ENCODE assay signal across 9 mouse cellular contexts in genomic region chr8:126788669-126789068, GRCm38 (mm10).
DNase-seq lines count a peak whose midpoint lies in the region; ATAC-seq lines count a peak whose summit lies in the region.
"Had no signal": no experiment of that assay in that cellular context is flagged by ENCODE, and none has a peak within 500 bp of the region (broad histone marks: within the 10 kb centered on the region; RNA-seq: fewer than 3 reads in every experiment).

No protein-coding gene starts in this region.

- no peak for ATAC-seq in forebrain, embryonic 12.5 days (ENCODE audit: low FRiP score)
- ATAC-seq in neural tube, embryonic 11.5 days (ENCODE audit: insufficient read depth, low FRiP score, low TSS enrichment), result no peak

- no peak overlapping the region for H3K9ac ChIP-seq in forebrain, embryonic 12.5 days
- no peak overlapping the region for H3K9ac ChIP-seq in neural tube, embryonic 11.5 days (ENCODE audit: low read length)

- H3K4me2 ChIP-seq in forebrain, embryonic 12.5 days, result no peak overlapping the region
- H3K4me2 ChIP-seq in neural tube, embryonic 11.5 days (ENCODE audit: low read depth), result no peak overlapping the region

- H3K9me3 ChIP-seq in forebrain, embryonic 10.5 days, result peaks cover 6% of the 10 kb centered on the region
- H3K9me3 ChIP-seq in forebrain, embryonic 12.5 days, result peaks cover 4% of the 10 kb centered on the region; the same call in 1 of the 2 replicates
- no peaks in the 10 kb centered on the region for H3K9me3 ChIP-seq in neural tube, embryonic 11.5 days (ENCODE audit: control insufficient read depth, low read length)

- 59% methylated on average over 4 of the region's 4 CpGs for WGBS in forebrain, embryonic 10.5 days
- 67% methylated on average over 4 of the region's 4 CpGs for WGBS in forebrain, embryonic 12.5 days
- WGBS in neural tube, embryonic 11.5 days, result 40% methylated on average over 4 of the region's 4 CpGs

- H3K4me3 ChIP-seq in forebrain, embryonic 10.5 days, result no peak overlapping the region
- no peak overlapping the region for H3K4me3 ChIP-seq in forebrain, embryonic 12.5 days (replicated peaks)
- no peak overlapping the region for H3K4me3 ChIP-seq in neural tube, embryonic 11.5 days (ENCODE audit: low read depth, low read length)

- intact Hi-C loops in left cerebral cortex, postnatal 36 days (cut with DNase I), result no loop called here

- no peaks in the 10 kb centered on the region for H3K27me3 ChIP-seq in forebrain, embryonic 10.5 days (ENCODE audit: poor library complexity, severe bottlenecking)
- no peaks in the 10 kb centered on the region for H3K27me3 ChIP-seq in forebrain, embryonic 12.5 days
- no peaks in the 10 kb centered on the region for H3K27me3 ChIP-seq in neural tube, embryonic 11.5 days (ENCODE audit: control insufficient read depth, insufficient read depth, low read length)

- DNase-seq in forebrain, embryonic 10.5 days (ENCODE audit: extremely low spot score, low spot score), result no peak
- DNase-seq in neural tube, embryonic 11.5 days (ENCODE audit: low spot score), result no peak
- DNase-seq in neural tube, embryonic 10.5 days (ENCODE audit: extremely low spot score, low spot score), result no peak
- DNase-seq in kidney, postnatal 14 days, result peak; percentile 75
- DNase-seq in testis, postnatal 14 days (ENCODE audit: low spot score), result peak; percentile 53
- DNase-seq in layer of hippocampus, adult 18-20 months (ENCODE audit: low spot score in 2 of 2), result no peak
- DNase-seq in left cerebral cortex, postnatal 36 days (ENCODE audit: low spot score in 2 of 2), result no peak
- DNase-seq: retina, postnatal 1 day had no signal

- H3K27ac ChIP-seq in forebrain, embryonic 10.5 days, result 0 out of 2 replicates have a peak overlapping the region, but pooled peaks have one; percentile 2
- H3K27ac ChIP-seq in forebrain, embryonic 12.5 days, result no peak overlapping the region
- 0 out of 2 replicates have a peak overlapping the region, but pooled peaks have one; percentile 2 for H3K27ac ChIP-seq in neural tube, embryonic 11.5 days (ENCODE audit: low read depth, low read length)

- H3K4me1 ChIP-seq in forebrain, embryonic 10.5 days, result peaks cover 19% of the 10 kb centered on the region
- H3K4me1 ChIP-seq in forebrain, embryonic 12.5 days, result no peaks in the 10 kb centered on the region
- H3K4me1 ChIP-seq in neural tube, embryonic 11.5 days (ENCODE audit: control insufficient read depth, insufficient read depth, low read length), result no peaks in the 10 kb centered on the region

- no peaks in the 10 kb centered on the region for H3K36me3 ChIP-seq in forebrain, embryonic 10.5 days (replicated peaks)
- no peaks in the 10 kb centered on the region for H3K36me3 ChIP-seq in forebrain, embryonic 12.5 days (replicated peaks)
- H3K36me3 ChIP-seq in neural tube, embryonic 11.5 days (ENCODE audit: control insufficient read depth, insufficient read depth, low read length), result no peaks in the 10 kb centered on the region

Comparison
In these comparisons a context has a peak if more than half of its experiments do, and no peak if none do; other contexts are left out.
1. DNase-seq: peak in kidney, postnatal 14 days (single experiment) and testis, postnatal 14 days (single experiment); none in forebrain, embryonic 10.5 days (single experiment), neural tube, embryonic 11.5 days (single experiment), neural tube, embryonic 10.5 days (single experiment), layer of hippocampus, adult 18-20 months (0 of 2) and left cerebral cortex, postnatal 36 days (0 of 2).